Mouse (Mus musculus): Measurements from ENCODE around the gene Nkx2-2. TPM values are rescaled to one million over a fixed set of nuclear protein-coding genes. Genes with fewer than 3 reads are reported as not detected.
A peak's percentile ranks its signal among the peaks of the same experiment; 100 is the strongest.

Gene Nkx2-2
- polyA plus RNA-seq, 1 experiment from 2014 or later = not detected

GRCm38 (mm10) chr2:147188074-147188700, 5.9 kb downstream of the Nkx2-2 start:
- peaks cover 25% of the 10 kb centered on the region for H3K4me1 ChIP-seq (replicated peaks)
- H3K36me3 ChIP-seq = no peaks in the 10 kb centered on the region
- no peak overlapping the region for H3K9ac ChIP-seq
- no peak overlapping the region for H3K4me2 ChIP-seq
- H3K27me3 ChIP-seq = peaks cover 95% of the 10 kb centered on the region
- ATAC-seq (replicated peaks; ENCODE audit: insufficient number of reproducible peaks, insufficient read depth, low FRiP score, low read depth) = no peak
- no peak overlapping the region for H3K4me3 ChIP-seq
- 1% methylated on average over 28 of the region's 28 CpGs for WGBS
- H3K9me3 ChIP-seq (replicated peaks) = no peaks in the 10 kb centered on the region
- H3K27ac ChIP-seq = no peak overlapping the region

GRCm38 (mm10) chr2:147187061-147187870, 6.8 kb downstream of the Nkx2-2 start:
- under 1% methylated on average over 32 of the region's 33 CpGs for WGBS
- Histone ChIP-seq H3K36me3 (no peaks in the 10 kb centered on the region), H3K4me3 (no peak overlapping the region), H3K4me2 (no peak overlapping the region), H3K9ac (no peak overlapping the region), H3K4me1 (replicated peaks) (peaks cover 29% of the 10 kb centered on the region), H3K9me3 (replicated peaks) (no peaks in the 10 kb centered on the region), H3K27me3 (peaks cover 95% of the 10 kb centered on the region), H3K27ac (no peak overlapping the region)
- no peak for ATAC-seq (replicated peaks; ENCODE audit: insufficient number of reproducible peaks, insufficient read depth, low FRiP score, low read depth)

DNA sequence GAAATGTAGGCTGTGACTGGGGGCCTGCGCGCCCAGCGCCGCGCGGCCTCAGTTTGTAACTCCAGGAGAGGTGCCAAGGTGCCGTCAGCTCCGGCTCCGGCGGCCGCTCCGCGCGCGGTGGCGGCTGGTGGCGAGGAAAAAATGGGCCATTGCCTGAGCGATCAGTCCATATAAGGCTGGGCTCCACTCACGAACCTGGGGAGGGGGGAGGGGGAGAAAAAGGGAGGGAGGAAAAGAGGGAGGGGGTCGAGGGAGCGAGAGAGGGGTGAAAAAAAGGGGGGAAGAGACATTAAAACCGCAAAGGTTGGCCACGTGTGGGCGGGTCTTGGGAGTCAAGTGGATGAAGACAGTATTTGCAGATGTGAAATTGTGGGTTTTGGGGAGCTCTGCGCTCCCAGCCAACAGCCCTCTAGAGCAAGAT, 7.8 kb downstream of the Nkx2-2 start:
- WGBS = under 1% methylated on average over 24 of the region's 25 CpGs
- no peak for ATAC-seq (replicated peaks; ENCODE audit: insufficient number of reproducible peaks, insufficient read depth, low FRiP score, low read depth)
- Histone ChIP-seq H3K4me2 (peak overlapping the region; percentile 49; the same call in 1 of the 2 replicates), H3K36me3 (no peaks in the 10 kb centered on the region), H3K27ac (no peak overlapping the region), H3K9me3 (replicated peaks) (no peaks in the 10 kb centered on the region), H3K4me3 (peak overlapping the region; percentile 24), H3K27me3 (peaks cover 97% of the 10 kb centered on the region), H3K9ac (no peak overlapping the region), H3K4me1 (replicated peaks) (peaks cover 29% of the 10 kb centered on the region)

- H3K9me3 ChIP-seq (replicated peaks) = no peaks in the 10 kb centered on the region
These were observed 8.5 kb downstream of the Nkx2-2 start for GRCm38 (mm10) chr2:147185561-147185960.

GRCm38 (mm10) chr2:147184071-147184990, 9.7 kb downstream of the Nkx2-2 start:
- peak overlapping the region; percentile 61 for H3K4me2 ChIP-seq
- WGBS = under 1% methylated on average over 61 of the region's 65 CpGs
- no peak for ATAC-seq (replicated peaks; ENCODE audit: insufficient number of reproducible peaks, insufficient read depth, low FRiP score, low read depth)
- no peak overlapping the region for H3K27ac ChIP-seq
- peak overlapping the region; percentile 37 for H3K4me3 ChIP-seq
- H3K4me1 ChIP-seq (replicated peaks) = peaks cover 29% of the 10 kb centered on the region
- no peaks in the 10 kb centered on the region for H3K9me3 ChIP-seq (replicated peaks)
- no peaks in the 10 kb centered on the region for H3K36me3 ChIP-seq
- H3K9ac ChIP-seq = no peak overlapping the region
- peaks cover 96% of the 10 kb centered on the region for H3K27me3 ChIP-seq

More at GRCm38 (mm10) chr2:147185561-147185960, 8.5 kb downstream of the Nkx2-2 start:
- Histone ChIP-seq H3K4me2 (peak overlapping the region; percentile 49), H3K27me3 (peaks cover 97% of the 10 kb centered on the region), H3K9ac (no peak overlapping the region), H3K4me1 (replicated peaks) (peaks cover 29% of the 10 kb centered on the region), H3K27ac (no peak overlapping the region), H3K4me3 (peak overlapping the region; percentile 24), H3K36me3 (no peaks in the 10 kb centered on the region)
- under 1% methylated on average over 23 of the region's 23 CpGs for WGBS
- no peak for ATAC-seq (replicated peaks; ENCODE audit: insufficient number of reproducible peaks, insufficient read depth, low FRiP score, low read depth)

DNA sequence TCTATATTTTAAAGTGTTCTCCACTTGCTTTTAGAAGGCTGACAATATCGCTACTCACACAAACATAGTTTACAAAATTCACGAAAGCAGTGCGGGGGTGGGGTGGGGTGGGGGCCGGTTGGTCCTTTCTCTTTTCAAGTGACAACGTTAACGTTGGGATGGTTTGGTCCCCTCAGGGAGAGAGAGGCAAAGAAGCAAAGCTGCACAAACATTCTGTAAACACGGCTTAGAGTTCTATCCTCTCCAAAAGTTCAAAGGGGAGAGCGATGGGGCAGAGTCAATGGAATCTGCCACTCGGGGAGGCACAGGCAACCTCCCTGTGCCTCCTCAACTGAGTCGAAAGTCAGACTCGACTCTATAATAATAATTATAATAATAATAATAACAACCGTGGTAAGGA, 10.5 kb downstream of the Nkx2-2 start:
- H3K27ac ChIP-seq = no peak overlapping the region
- no peaks in the 10 kb centered on the region for H3K36me3 ChIP-seq
- WGBS = 3% methylated on average over 12 of the region's 12 CpGs
- no peak for ATAC-seq (replicated peaks; ENCODE audit: insufficient number of reproducible peaks, insufficient read depth, low FRiP score, low read depth)
- peak overlapping the region; percentile 37 for H3K4me3 ChIP-seq
- H3K9me3 ChIP-seq (replicated peaks) = no peaks in the 10 kb centered on the region
- H3K27me3 ChIP-seq = peaks cover 96% of the 10 kb centered on the region
- H3K9ac ChIP-seq = no peak overlapping the region
- H3K4me2 ChIP-seq = peak overlapping the region; percentile 61
- peaks cover 31% of the 10 kb centered on the region for H3K4me1 ChIP-seq (replicated peaks)

GRCm38 (mm10) chr2:147182709-147183260, 11.3 kb downstream of the Nkx2-2 start:
- Histone ChIP-seq H3K9me3 (replicated peaks) (no peaks in the 10 kb centered on the region), H3K27ac (no peak overlapping the region), H3K36me3 (no peaks in the 10 kb centered on the region), H3K4me1 (replicated peaks) (peaks cover 36% of the 10 kb centered on the region), H3K4me2 (no peak overlapping the region), H3K27me3 (peaks cover 95% of the 10 kb centered on the region), H3K4me3 (no peak overlapping the region), H3K9ac (no peak overlapping the region)
- 9% methylated on average over 25 of the region's 25 CpGs for WGBS
- ATAC-seq (replicated peaks; ENCODE audit: insufficient number of reproducible peaks, insufficient read depth, low FRiP score, low read depth) = no peak

- 24% methylated on average over 18 of the region's 18 CpGs for WGBS
- Histone ChIP-seq H3K4me1 (replicated peaks) (peaks cover 34% of the 10 kb centered on the region), H3K27ac (no peak overlapping the region), H3K9ac (no peak overlapping the region), H3K4me3 (no peak overlapping the region), H3K36me3 (no peaks in the 10 kb centered on the region), H3K27me3 (peaks cover 91% of the 10 kb centered on the region), H3K9me3 (replicated peaks) (no peaks in the 10 kb centered on the region), H3K4me2 (no peak overlapping the region)
- no peak for ATAC-seq (replicated peaks; ENCODE audit: insufficient number of reproducible peaks, insufficient read depth, low FRiP score, low read depth)
These were observed 11.9 kb downstream of the Nkx2-2 start for GRCm38 (mm10) chr2:147181926-147182708.

DNA sequence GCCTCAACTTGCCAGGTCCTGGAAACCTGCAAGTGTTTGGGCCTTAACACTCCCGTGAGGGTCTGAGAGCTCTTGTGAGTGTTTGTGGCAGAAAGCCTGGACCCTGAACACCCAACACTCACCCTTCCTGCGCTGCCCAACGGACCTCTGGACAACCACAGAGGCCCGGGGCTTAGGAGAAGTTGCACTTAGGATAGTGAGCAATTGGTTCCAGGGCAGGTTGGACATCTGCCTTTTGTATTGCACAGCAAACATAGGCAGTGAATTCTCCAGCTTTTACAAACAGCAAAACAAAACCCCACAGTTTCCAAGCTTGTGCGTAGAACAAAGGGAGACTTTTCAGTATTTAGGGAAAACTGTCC, 12.8 kb downstream of the Nkx2-2 start:
- H3K27me3 ChIP-seq = peaks cover 91% of the 10 kb centered on the region
- no peak overlapping the region for H3K9ac ChIP-seq
- ATAC-seq (replicated peaks; ENCODE audit: insufficient number of reproducible peaks, insufficient read depth, low FRiP score, low read depth) = no peak
- no peak overlapping the region for H3K4me3 ChIP-seq
- no peak overlapping the region for H3K27ac ChIP-seq
- 16% methylated on average over 5 of the region's 5 CpGs for WGBS
- no peaks in the 10 kb centered on the region for H3K9me3 ChIP-seq (replicated peaks)
- no peak overlapping the region for H3K4me2 ChIP-seq
- peaks cover 34% of the 10 kb centered on the region for H3K4me1 ChIP-seq (replicated peaks)
- H3K36me3 ChIP-seq = no peaks in the 10 kb centered on the region

- no peak overlapping the region for H3K27ac ChIP-seq
- no peaks in the 10 kb centered on the region for H3K9me3 ChIP-seq (replicated peaks)
- H3K4me3 ChIP-seq = no peak overlapping the region
- no peak for ATAC-seq (replicated peaks; ENCODE audit: insufficient number of reproducible peaks, insufficient read depth, low FRiP score, low read depth)
- no peak overlapping the region for H3K9ac ChIP-seq
- peaks cover 29% of the 10 kb centered on the region for H3K4me1 ChIP-seq (replicated peaks)
- H3K27me3 ChIP-seq = peaks cover 86% of the 10 kb centered on the region
- no peaks in the 10 kb centered on the region for H3K36me3 ChIP-seq
- no peak overlapping the region for H3K4me2 ChIP-seq
- WGBS = 8% methylated on average over 31 of the region's 32 CpGs
These were observed 13.3 kb downstream of the Nkx2-2 start for GRCm38 (mm10) chr2:147180649-147181303.

All from heart, embryonic 15.5 days (tissue).